Mouse (Mus musculus) E14TG2a.4 (cell line): Measurements from ENCODE around the gene Grin2a.
"Not testable (repeated sequence)": the region's sequence is repeated elsewhere in the genome, so short reads cannot be mapped to it uniquely, and the experiment has no call there.

Experiments used
- CTCF ChIP-seq: conservative IDR thresholded peaks from 2 replicates; pipeline ENCODE4 v1.5.1; 2014; ENCODE audit warnings: low read length
- NANOG ChIP-seq: IDR thresholded peaks from 2 replicates; pipeline ENCODE4 v1.6.1; 2014; ENCODE audit warnings: borderline replicate concordance, low read length, mixed read lengths
- POU5F1 ChIP-seq: IDR thresholded peaks from 2 replicates; pipeline ENCODE4 v1.6.1; 2014; ENCODE audit warnings: low read length, borderline replicate concordance

DNA sequence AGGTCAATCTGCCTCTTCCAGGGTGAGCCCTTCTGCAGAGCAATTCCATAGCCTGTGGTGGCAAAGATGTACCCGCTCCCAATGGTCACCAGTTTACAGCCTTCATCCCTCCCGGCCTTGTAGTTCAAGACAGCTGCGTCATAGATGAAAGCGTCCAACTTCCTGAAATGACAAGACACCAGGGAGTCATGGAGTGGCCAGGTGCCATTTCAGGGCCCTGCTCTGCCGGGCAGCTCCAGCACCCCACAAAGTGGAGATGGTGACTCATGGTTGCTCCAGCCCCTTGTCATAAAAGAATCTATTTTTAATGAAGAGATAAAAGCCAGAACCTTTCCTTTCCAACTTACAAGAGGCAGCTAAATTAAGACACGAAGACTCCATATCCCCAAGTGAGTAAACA is 382.8 kb downstream of the Grin2a start:
- not testable (repeated sequence) for TF ChIP-seq NANOG, POU5F1, CTCF
